Mouse (Mus musculus): ENCODE measurements around the gene Sh2d1b2. TPM values are rescaled to one million over a fixed set of nuclear protein-coding genes. Genes with fewer than 3 reads are reported as not detected.
"Not testable (repeated sequence)": the region's sequence is repeated elsewhere in the genome, so short reads cannot be mapped to it uniquely, and the experiment has no call there.

Sh2d1b2 gene
- total RNA-seq (2021), result not detected

GRCm38 (mm10) chr1:170232688-170233087 lies at the start of gene Sh2d1b2:
Gene Sh2d1b2 (plus strand): TSS chr1:170232749.
- intact Hi-C loops (cut with DNase I); DNase-seq: not testable (repeated sequence)

GRCm38 (mm10) chr1:170185137-170185536 lies 47.4 kb upstream of the Sh2d1b2 start:
- DNase-seq, result no peak
- intact Hi-C loops (cut with DNase I), result no loop called here

- DNase-seq, result no peak
- intact Hi-C loops (cut with DNase I), result no loop called here
Observed at GRCm38 (mm10) chr1:170186531-170186930, 46.0 kb upstream of the Sh2d1b2 start.

- intact Hi-C loops (cut with DNase I), result no loop called here
Observed at GRCm38 (mm10) chr1:170188601-170189000, 43.9 kb upstream of the Sh2d1b2 start.

GRCm38 (mm10) chr1:170190225-170190624 lies 42.3 kb upstream of the Sh2d1b2 start:
- no peak for DNase-seq
- intact Hi-C loops (cut with DNase I), result no loop called here

More at GRCm38 (mm10) chr1:170188601-170189000, 43.9 kb upstream of the Sh2d1b2 start:
- no peak for DNase-seq

- DNase-seq, result no peak
- intact Hi-C loops (cut with DNase I), result no loop called here
Observed at GRCm38 (mm10) chr1:170191925-170192324, 40.6 kb upstream of the Sh2d1b2 start.

- intact Hi-C loops (cut with DNase I), result no loop called here
- DNase-seq, result no peak
Observed at GRCm38 (mm10) chr1:170196211-170196610, 36.3 kb upstream of the Sh2d1b2 start.

GRCm38 (mm10) chr1:170200379-170200778 lies 32.2 kb upstream of the Sh2d1b2 start:
- DNase-seq, result peak; percentile 18
- intact Hi-C loops (cut with DNase I), result loop anchor here (10.0 kb wide), 1 partner anchor 46 kb away; no protein-coding TSS in a partner anchor

- intact Hi-C loops (cut with DNase I), result loop anchor here (10.0 kb wide), 1 partner anchor 52 kb away; no protein-coding TSS in a partner anchor
- no peak for DNase-seq
Observed at GRCm38 (mm10) chr1:170206395-170206794, 26.2 kb upstream of the Sh2d1b2 start.

- intact Hi-C loops (cut with DNase I), result no loop called here
Observed at GRCm38 (mm10) chr1:170213181-170213879, 19.2 kb upstream of the Sh2d1b2 start.

GRCm38 (mm10) chr1:170214383-170214756 lies 18.2 kb upstream of the Sh2d1b2 start:
- DNase-seq, result no peak

More at GRCm38 (mm10) chr1:170213181-170213879, 19.2 kb upstream of the Sh2d1b2 start:
- DNase-seq, result no peak

GRCm38 (mm10) chr1:170214757-170215522 lies 17.6 kb upstream of the Sh2d1b2 start, which contains the start of gene Uhmk1:
Gene Uhmk1 (minus strand): TSS chr1:170215397.
- peak; percentile 91 for DNase-seq
- intact Hi-C loops (cut with DNase I), result no loop called here

More at GRCm38 (mm10) chr1:170214383-170214756, 18.2 kb upstream of the Sh2d1b2 start:
- intact Hi-C loops (cut with DNase I), result no loop called here

GRCm38 (mm10) chr1:170215590-170215989 lies 17.0 kb upstream of the Sh2d1b2 start:
- DNase-seq, result no peak
- intact Hi-C loops (cut with DNase I), result no loop called here

GRCm38 (mm10) chr1:170218091-170218884 lies 14.3 kb upstream of the Sh2d1b2 start:
- intact Hi-C loops (cut with DNase I), result no loop called here
- DNase-seq, result no peak

GRCm38 (mm10) chr1:170220351-170220750 lies 12.2 kb upstream of the Sh2d1b2 start:
- no peak for DNase-seq
- intact Hi-C loops (cut with DNase I), result no loop called here

GRCm38 (mm10) chr1:170223276-170223675 lies 9.3 kb upstream of the Sh2d1b2 start:
- intact Hi-C loops (cut with DNase I), result no loop called here
- no peak for DNase-seq

GRCm38 (mm10) chr1:170245016-170245415 lies 12.5 kb downstream of the Sh2d1b2 start:
- no peak for DNase-seq
- intact Hi-C loops (cut with DNase I), result no loop called here

- intact Hi-C loops (cut with DNase I), result no loop called here
- DNase-seq, result no peak
Observed at GRCm38 (mm10) chr1:170254893-170255559, 22.5 kb downstream of the Sh2d1b2 start.

- peak; percentile 83 for DNase-seq
- intact Hi-C loops (cut with DNase I), result no loop called here
Observed at GRCm38 (mm10) chr1:170255560-170255910, 23.0 kb downstream of the Sh2d1b2 start.

- DNase-seq, result no peak
- intact Hi-C loops (cut with DNase I), result no loop called here
Observed at GRCm38 (mm10) chr1:170270281-170270680, 37.7 kb downstream of the Sh2d1b2 start.
